Mouse (Mus musculus) R1 (cell line): Measurements from ENCODE around the gene Pou2f3.

Experiments used
- DNase-seq: peaks from one replicate; pipeline ENCODE4 v3.0.0-alpha.2; 2018; ENCODE audit warnings: low read depth, low spot score

Gene Pou2f3

GRCm38 (mm10) chr9:43110286-43110980 is 99.7 kb downstream of the Pou2f3 start:
- DNase-seq: no peak

GRCm38 (mm10) chr9:43109125-43109524 is 101.0 kb downstream of the Pou2f3 start:
- no peak for DNase-seq

DNA sequence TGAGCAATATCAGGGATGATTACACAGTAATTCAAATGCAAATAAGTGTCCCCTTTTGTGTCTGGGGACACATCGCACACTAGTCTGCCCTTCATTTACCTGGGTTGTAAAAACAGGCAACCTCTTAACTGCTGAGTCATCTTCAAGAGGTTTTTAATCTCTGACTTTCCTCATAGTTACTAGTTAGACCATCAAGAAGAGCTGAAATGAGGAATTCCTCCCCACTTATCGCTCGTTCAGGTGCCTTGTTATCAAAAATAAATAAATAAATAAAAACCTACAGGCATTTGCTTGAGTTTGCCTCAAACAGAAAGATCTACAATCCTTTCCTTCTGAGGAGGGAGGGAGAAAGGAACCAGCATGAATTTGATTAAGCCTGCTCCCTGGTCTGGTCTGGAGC is 101.4 kb downstream of the Pou2f3 start:
- DNase-seq: no peak

DNA sequence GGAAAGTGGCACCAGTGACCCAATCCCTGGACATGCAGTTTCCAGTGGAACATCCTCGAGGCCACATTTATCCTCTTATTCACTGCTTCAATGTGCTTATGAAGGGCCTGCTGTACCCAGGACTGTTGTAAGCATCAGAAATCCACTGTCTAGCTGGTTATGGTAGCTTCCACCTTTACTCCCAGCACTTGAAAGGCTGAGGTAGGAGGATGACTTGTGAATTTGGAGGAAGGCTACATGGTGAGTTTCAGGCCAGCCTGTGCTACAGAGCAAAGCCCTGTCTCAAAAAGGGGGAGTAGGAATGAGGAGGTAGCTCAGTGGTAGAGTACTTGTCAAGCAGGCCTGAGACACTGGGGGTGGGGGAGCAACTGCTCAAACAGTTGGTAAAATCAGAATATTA is 102.1 kb downstream of the Pou2f3 start:
- no peak for DNase-seq

GRCm38 (mm10) chr9:43107555-43107954 is 102.6 kb downstream of the Pou2f3 start:
- no peak for DNase-seq

- DNase-seq: peak; percentile 56
Measured at GRCm38 (mm10) chr9:43107187-43107517, 103.0 kb downstream of the Pou2f3 start, which contains the start of gene Arhgef12. Gene Arhgef12 (minus strand): TSS chr9:43107239.

- DNase-seq: no peak
Measured at GRCm38 (mm10) chr9:43106426-43107186, 103.6 kb downstream of the Pou2f3 start.

GRCm38 (mm10) chr9:43105664-43106361 is 104.4 kb downstream of the Pou2f3 start:
- peak; percentile 95 for DNase-seq

DNA sequence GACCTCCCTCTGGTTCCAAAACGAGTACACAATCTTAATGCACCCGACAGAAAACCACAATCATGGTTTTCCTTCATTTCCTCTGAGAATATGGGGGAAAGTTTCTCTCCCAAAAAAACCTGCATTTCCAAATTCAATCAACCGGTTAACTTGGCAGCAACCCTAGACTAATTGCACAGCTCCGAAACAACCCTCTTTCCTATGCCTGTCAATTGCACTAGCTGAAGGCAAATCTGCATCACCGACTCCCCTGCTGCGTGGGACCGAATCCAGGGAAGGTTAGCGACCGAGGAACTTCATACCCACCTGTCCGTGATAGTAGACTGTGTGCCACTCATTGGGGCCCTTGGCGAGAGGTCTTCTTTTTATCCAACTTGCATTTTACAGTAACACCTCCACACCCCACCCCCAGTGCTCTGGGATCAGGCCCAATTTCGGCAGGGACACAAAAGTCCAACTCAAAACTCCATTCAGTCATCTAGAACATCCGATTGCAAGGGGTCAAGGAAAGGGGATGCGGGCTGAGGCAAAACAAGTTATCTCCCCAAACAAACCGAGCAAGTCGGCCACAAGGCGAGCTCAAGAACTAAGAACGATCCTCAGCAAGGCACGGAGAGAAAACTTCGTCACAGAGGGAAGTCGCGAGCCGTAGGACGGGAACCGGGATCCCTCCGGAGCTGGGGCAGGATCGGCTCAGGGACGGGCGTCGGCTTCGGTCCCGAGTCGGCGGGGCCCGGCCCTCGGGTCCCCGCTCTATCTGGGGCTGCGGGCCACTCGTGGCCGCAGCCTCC is 105.1 kb downstream of the Pou2f3 start:
- DNase-seq: peak; percentile 74

- DNase-seq: no peak
Measured at GRCm38 (mm10) chr9:43104526-43104872, 105.7 kb downstream of the Pou2f3 start.

DNA sequence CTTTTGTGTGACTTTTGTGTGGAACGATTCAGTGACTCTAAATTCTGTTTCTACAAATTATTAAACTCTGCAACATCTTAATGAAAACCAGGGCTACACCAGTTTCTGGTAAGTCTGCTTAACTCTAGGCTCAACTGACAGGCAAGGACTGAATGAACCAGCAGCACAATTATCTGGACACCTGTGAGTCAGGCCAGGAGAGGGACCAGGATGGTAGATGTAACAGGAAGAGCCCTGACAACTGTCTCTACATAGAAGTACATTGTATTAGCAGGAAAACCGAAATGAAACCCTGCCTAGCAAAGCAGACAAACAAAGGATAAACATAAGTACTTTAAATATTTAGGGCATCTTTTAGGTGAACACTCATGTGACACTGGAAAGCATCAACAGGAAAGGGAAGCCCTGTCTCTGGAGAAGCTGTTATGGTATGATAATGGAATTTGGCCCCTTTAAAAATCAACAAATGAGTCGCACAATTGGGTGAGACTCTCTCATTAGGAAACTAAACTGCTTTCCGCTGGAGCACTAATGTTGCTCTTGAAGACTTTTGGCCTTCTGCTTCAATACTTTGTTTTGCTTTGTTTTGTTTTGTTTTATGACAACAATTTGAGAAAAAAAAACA is 106.4 kb downstream of the Pou2f3 start:
- no peak for DNase-seq

DNA sequence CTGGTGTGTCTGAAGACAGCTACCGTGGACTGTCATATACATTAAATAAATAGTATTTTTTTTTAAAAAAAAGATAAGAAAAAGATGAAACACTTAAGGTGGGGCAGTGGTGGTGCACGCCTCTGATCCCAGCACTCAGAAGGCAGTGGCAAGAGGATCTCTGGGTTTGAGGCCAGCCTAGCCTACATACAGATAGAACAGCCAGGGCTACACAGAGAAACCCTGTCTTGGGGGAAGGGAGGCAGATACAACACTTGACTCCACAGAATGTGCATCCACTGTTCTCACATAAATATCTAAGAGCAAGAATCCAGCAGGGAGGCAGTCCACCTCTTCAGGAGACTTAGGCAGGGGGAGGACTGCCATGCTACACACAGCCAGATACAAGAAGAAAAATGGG is 107.2 kb downstream of the Pou2f3 start:
- DNase-seq: no peak

- DNase-seq: no peak
Measured at GRCm38 (mm10) chr9:43101936-43102595, 108.1 kb downstream of the Pou2f3 start.

DNA sequence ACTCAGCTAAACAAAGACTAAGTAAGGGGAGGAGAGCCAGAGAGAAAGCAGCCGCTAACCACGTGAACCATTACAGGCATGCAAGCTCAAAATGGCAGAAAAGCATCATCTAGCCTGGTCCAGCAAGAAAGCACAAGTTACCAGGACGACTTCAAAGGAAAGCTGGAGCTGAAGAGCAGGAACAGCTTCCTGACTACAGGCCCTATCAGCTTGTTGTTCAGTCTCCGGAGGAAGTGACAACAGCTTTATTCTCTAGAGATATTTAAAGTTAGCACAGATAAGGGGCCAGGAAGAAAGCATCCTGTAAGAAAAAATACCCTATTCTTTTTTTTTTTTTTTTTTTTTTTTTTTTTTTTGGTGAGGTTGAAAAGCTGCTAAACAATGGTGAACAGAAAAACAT is 111.2 kb downstream of the Pou2f3 start:
- DNase-seq: no peak

DNA sequence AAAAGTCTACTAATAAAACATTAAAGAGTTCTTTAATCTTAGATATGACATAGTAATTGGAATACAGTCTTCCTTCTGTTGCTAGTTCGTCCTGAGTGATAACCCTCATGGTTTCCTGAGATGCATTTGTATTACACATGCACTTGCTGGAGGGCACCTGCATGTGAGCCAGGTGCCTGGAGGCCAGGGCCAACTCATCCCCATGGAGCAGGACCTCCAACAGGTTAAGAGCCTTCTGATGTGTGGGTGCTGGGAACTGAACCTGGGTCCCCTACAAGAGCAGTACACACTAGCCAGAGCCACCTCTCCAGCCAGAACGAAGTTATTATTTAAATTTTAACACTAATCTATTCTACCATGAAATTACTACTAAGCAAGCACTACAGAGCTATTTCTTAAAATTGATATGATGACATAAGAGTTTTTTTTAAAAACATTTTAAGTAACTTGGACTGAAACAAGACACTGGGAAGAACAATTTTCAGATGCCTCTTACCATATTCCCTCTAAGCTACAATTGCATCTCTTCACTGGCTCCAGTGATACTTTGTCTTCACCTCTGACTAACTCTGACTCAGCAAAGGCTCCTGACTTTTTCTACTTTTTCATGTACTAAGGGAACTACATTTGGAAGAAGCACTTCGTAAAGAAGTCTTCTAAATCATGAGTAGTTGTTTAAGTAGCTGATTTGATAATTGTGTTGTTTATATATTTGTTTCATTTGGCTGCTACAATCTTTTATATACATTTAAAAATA is 112.2 kb downstream of the Pou2f3 start:
- no peak for DNase-seq

- no peak for DNase-seq
Measured at GRCm38 (mm10) chr9:43096337-43096736, 113.8 kb downstream of the Pou2f3 start.

DNA sequence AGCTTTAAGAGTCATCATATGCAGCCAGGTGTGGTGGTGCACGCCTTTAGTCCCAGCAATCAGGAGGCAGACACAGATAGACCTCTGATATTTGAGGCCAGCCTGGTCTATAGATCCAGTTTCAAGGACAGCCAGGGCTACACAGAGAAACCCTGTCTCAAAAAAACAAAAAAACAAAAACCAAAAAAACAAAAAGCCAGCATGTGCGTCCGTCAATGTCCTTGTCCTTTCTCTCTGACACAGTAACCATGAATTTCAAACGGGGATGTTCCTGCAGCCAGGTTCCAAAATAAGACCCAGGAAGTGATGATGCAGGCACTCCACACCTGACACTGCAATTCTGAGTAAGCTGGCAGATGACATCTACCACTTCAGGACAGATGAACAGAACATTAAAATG is 115.3 kb downstream of the Pou2f3 start:
- DNase-seq: no peak

DNA sequence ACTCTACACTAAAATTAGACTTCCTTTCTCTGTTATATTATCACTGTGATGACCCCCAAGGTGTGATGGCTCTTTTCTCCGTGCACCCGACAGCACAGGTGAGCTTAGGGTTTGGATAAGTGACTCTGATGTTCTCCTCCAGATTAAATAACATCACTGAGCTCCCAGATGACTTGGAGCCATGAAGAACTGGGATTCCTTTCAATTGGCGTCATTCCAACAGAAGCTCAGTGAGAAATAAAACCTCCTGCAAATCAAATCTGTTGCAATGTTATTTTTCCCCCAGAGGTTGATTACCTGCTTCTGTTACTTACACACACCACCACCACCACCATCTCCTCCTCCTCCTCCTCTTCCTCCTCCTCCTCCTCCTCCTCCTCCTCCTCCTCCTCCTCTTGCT is 116.4 kb downstream of the Pou2f3 start:
- DNase-seq: no peak

DNA sequence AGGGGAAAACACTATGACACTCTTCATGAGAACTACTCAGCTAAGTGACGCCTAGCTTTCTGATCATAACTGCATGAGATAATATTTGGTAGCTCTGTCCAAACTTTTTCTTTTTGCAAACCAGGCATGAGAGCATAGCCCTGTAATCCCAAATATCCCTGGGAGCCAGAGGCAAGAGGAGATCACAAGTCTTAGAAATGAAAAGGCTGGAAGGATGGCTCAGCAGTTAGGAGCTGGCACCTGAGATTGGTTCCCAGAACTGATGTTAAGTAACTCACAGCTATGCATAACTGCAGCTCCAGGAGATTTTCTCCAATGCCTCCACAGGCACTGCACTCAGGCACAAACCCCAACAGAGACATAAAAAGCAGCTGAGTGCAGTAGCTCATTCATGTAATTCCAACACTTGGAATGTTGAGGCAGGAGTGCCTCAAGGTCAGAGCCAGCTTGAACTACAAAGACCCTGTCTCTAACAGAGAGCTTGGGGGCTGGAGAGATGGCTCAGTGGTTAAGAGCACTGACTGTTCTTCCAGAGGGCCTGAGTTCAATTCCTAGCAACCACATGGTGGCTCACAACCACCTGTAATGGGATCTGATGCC is 124.4 kb downstream of the Pou2f3 start:
- DNase-seq: peak; percentile 86
